ENCODE assay signal across 8 mouse cellular contexts in the genomic region with DNA sequence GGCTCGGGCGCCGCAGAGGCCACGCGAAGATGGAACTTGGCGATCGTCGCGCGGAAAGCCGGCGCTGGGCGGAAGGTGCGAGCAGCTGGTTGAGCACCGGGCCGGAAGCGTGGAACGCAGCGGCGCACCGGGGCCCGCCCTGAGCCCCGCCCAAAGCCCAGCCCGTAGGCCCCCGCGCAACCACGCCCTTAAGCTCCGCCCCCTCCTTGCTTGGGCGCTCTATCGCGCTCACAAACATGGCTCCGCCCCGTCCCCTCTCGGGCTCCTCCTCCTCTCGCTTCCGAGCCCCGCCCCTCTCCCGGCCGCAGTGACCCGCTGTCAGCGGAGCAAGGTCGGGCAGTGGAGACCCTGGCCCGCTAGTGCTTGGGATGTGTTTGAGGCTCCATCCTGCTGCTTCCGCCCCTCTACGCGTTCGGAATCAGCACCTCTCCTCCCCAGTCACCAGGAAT. TPM values are rescaled to one million over a fixed set of nuclear protein-coding genes. Genes with fewer than 3 reads are reported as not detected.
A peak's percentile ranks its signal among the peaks of the same experiment; 100 is the strongest.
DNase-seq lines count a peak whose midpoint lies in the region; ATAC-seq and TF ChIP-seq lines count a peak whose summit lies in the region.

Gene 1110008P14Rik (minus strand): TSS at position 164 of the 449 bp plus-strand sequence.

- H3K27me3 ChIP-seq in embryonic facial prominence, embryonic 13.5 days = no peaks in the 10 kb centered on the region
- H3K27me3 ChIP-seq in heart, adult 2 months (ENCODE audit: control insufficient read depth, insufficient read depth, low read length) = no peaks in the 10 kb centered on the region
- no peaks in the 10 kb centered on the region for H3K27me3 ChIP-seq in limb, embryonic 14.5 days (ENCODE audit: control insufficient read depth, insufficient read depth, low read length)
- H3K27me3 ChIP-seq in midbrain, embryonic 16.5 days (ENCODE audit: control insufficient read depth, insufficient read depth, low read depth, low read length) = no peaks in the 10 kb centered on the region
- H3K27me3 ChIP-seq in spleen, adult 2 months (ENCODE audit: control insufficient read depth, insufficient read depth, low read length) = no peaks in the 10 kb centered on the region

- no peak within 1 kb of the TSS for H3K27ac ChIP-seq in embryonic facial prominence, embryonic 13.5 days
- peak within 1 kb of the TSS; percentile 62 for H3K27ac ChIP-seq in heart, adult 2 months
- H3K27ac ChIP-seq in limb, embryonic 14.5 days (replicated peaks; ENCODE audit: low read depth, low read length) = no peak within 1 kb of the TSS
- H3K27ac ChIP-seq in midbrain, embryonic 16.5 days (ENCODE audit: low read length) = peak within 1 kb of the TSS; percentile 60
- H3K27ac ChIP-seq in spleen, adult 2 months (ENCODE audit: insufficient read depth, low read length) = peak within 1 kb of the TSS; percentile 50; the same call in 1 of the 2 replicates

- H3K4me3 ChIP-seq in embryonic facial prominence, embryonic 13.5 days = peak within 1 kb of the TSS; percentile 69
- H3K4me3 ChIP-seq in heart, adult 2 months = peak within 1 kb of the TSS; percentile 93
- H3K4me3 ChIP-seq in limb, embryonic 14.5 days (replicated peaks; ENCODE audit: low read length) = peak within 1 kb of the TSS; percentile 70
- peak within 1 kb of the TSS; percentile 75 for H3K4me3 ChIP-seq in midbrain, embryonic 16.5 days (ENCODE audit: low read depth, low read length)
- H3K4me3 ChIP-seq in spleen, adult 2 months (ENCODE audit: extremely low read depth, insufficient read depth, insufficient read length) = peak within 1 kb of the TSS; percentile 72

- ATAC-seq in embryonic facial prominence, embryonic 13.5 days (ENCODE audit: insufficient number of reproducible peaks, insufficient read depth, low FRiP score, low TSS enrichment, low read depth) = peak; percentile 82
- ATAC-seq in limb, embryonic 14.5 days (ENCODE audit: low FRiP score, low read depth) = peak; percentile 92
- peak; percentile 87 for ATAC-seq in midbrain, embryonic 16.5 days

- peaks cover 29% of the 10 kb centered on the region for H3K36me3 ChIP-seq in embryonic facial prominence, embryonic 13.5 days
- H3K36me3 ChIP-seq in heart, adult 2 months (ENCODE audit: control insufficient read depth, insufficient read depth, low read length) = no peaks in the 10 kb centered on the region
- peaks cover 31% of the 10 kb centered on the region for H3K36me3 ChIP-seq in limb, embryonic 14.5 days (ENCODE audit: control insufficient read depth, insufficient read depth, low read length)
- H3K36me3 ChIP-seq in midbrain, embryonic 16.5 days (ENCODE audit: control insufficient read depth, insufficient read depth, low read length) = peaks cover 20% of the 10 kb centered on the region
- H3K36me3 ChIP-seq in spleen, adult 2 months (ENCODE audit: control insufficient read depth, insufficient read depth, low read length) = peaks cover 13% of the 10 kb centered on the region

- intact Hi-C loops in heart, adult 2 months (cut with DNase I) = loop anchor here (1.0 to 2.0 kb wide), 2 partner anchors 13 to 18 kb away; partner anchors contain the start of gene Ptges2

- H3K9me3 ChIP-seq in embryonic facial prominence, embryonic 13.5 days = no peaks in the 10 kb centered on the region
- H3K9me3 ChIP-seq in limb, embryonic 14.5 days (ENCODE audit: control insufficient read depth, low read length) = no peaks in the 10 kb centered on the region
- no peaks in the 10 kb centered on the region for H3K9me3 ChIP-seq in midbrain, embryonic 16.5 days (replicated peaks; ENCODE audit: control insufficient read depth, low read length, poor library complexity, severe bottlenecking)

- under 1% methylated on average over 44 of the region's 47 CpGs for WGBS in embryonic facial prominence, embryonic 13.5 days
- under 1% methylated on average over 44 of the region's 47 CpGs for WGBS in heart, adult 2 months
- under 1% methylated on average over 26 of the region's 47 CpGs for WGBS in limb, embryonic 14.5 days
- 0% methylated on average over 39 of the region's 47 CpGs for WGBS in midbrain, embryonic 16.5 days
- WGBS in spleen, adult 2 months = under 1% methylated on average over 47 of the region's 47 CpGs

- 0 out of 2 replicates have a peak, but pooled peaks have one; percentile 16 for TF ChIP-seq EP300 in heart, adult 2 months (IDR thresholded peaks at IDR 0.05; ENCODE audit: insufficient read depth, low read depth, low read length)

- TF ChIP-seq CTCF in heart, adult 2 months (IDR thresholded peaks at IDR 0.05) = no peak
- no peak for TF ChIP-seq CTCF in spleen, adult 2 months (IDR thresholded peaks at IDR 0.05; ENCODE audit: extremely low read depth, insufficient read depth, insufficient read length, insufficient replicate concordance)

- H3K4me1 ChIP-seq in embryonic facial prominence, embryonic 13.5 days = peaks cover 16% of the 10 kb centered on the region
- H3K4me1 ChIP-seq in heart, adult 2 months (ENCODE audit: control insufficient read depth, insufficient read depth, low read length) = peaks cover 3% of the 10 kb centered on the region
- peaks cover 7% of the 10 kb centered on the region for H3K4me1 ChIP-seq in limb, embryonic 14.5 days (ENCODE audit: control insufficient read depth, insufficient read depth, low read length)
- H3K4me1 ChIP-seq in midbrain, embryonic 16.5 days (ENCODE audit: control insufficient read depth, insufficient read depth, low read length) = peaks cover 10% of the 10 kb centered on the region
- H3K4me1 ChIP-seq in spleen, adult 2 months (ENCODE audit: control insufficient read depth, insufficient read depth, insufficient read length) = peaks cover 3% of the 10 kb centered on the region; the same call in 1 of the 2 replicates

- peak; percentile 73 for TF ChIP-seq POLR2A in heart, adult 2 months (IDR thresholded peaks at IDR 0.05; ENCODE audit: insufficient read depth, low read depth, low read length)
- 0 out of 2 replicates have a peak, but pooled peaks have one; percentile 3 for TF ChIP-seq POLR2A in limb, embryonic 14.5 days (IDR thresholded peaks at IDR 0.05; ENCODE audit: borderline replicate concordance, extremely low read depth, insufficient read depth, insufficient read length)
- peak; percentile 34; the same call in 1 of the 2 replicates for TF ChIP-seq POLR2A in spleen, adult 2 months (IDR thresholded peaks at IDR 0.05; ENCODE audit: low read depth, low read length)

- DNase-seq in A20 (ENCODE audit: low read depth, low spot score) = peak; percentile 96
- peak; percentile 87 to 88 for DNase-seq in adrenal gland, postnatal 4 days (ENCODE audit: low spot score in 2 of 2)
- peak; percentile 96 to 97 for DNase-seq in heart, adult 2 months
- DNase-seq in kidney, adult 8-10 months = peak; percentile 93 to 95
- peak; percentile 95 for DNase-seq in limb, embryonic 14.5 days (ENCODE audit: low spot score)
- DNase-seq in spleen, adult 2 months (ENCODE audit: low read depth in 1 of 2, low spot score in 2 of 2) = peak; percentile 85 to 97

- peak within 1 kb of the TSS; percentile 97 for H3K4me2 ChIP-seq in embryonic facial prominence, embryonic 13.5 days
- peak within 1 kb of the TSS; percentile 97 for H3K4me2 ChIP-seq in limb, embryonic 14.5 days (replicated peaks; ENCODE audit: low read depth, low read length, severe bottlenecking)
- peak within 1 kb of the TSS; percentile 97 for H3K4me2 ChIP-seq in midbrain, embryonic 16.5 days (ENCODE audit: low read length)

- H3K79me2 ChIP-seq in heart, adult 2 months (replicated peaks; ENCODE audit: control insufficient read depth, insufficient read depth, low read length) = no peaks in the 10 kb centered on the region

- peak within 1 kb of the TSS; percentile 73 for H3K9ac ChIP-seq in embryonic facial prominence, embryonic 13.5 days
- H3K9ac ChIP-seq in heart, adult 2 months (ENCODE audit: low read depth, low read length) = peak within 1 kb of the TSS; percentile 82
- peak within 1 kb of the TSS; percentile 49 for H3K9ac ChIP-seq in limb, embryonic 14.5 days (ENCODE audit: low read depth, low read length, severe bottlenecking)
- H3K9ac ChIP-seq in midbrain, embryonic 16.5 days (ENCODE audit: low read depth, low read length) = peak within 1 kb of the TSS; percentile 84

RNA-seq across cellular contexts. Expression of gene 1110008P14Rik, which starts in this region (rescaled TPM):
- total RNA-seq in adrenal gland, postnatal 4 days (2021) = 100 to 1,000 TPM in 1 of 2 experiments, 10 to 100 TPM in 1; 94.9 to 121 TPM
- 44.1 and 47.8 TPM in 2 replicates for polyA plus RNA-seq in embryonic facial prominence, embryonic 13.5 days (2015; fragmentation: Nextera tagmentation; extraction: Ambion mirVana)
- total RNA-seq in heart, adult 2 months (2021) = 10 to 100 TPM; 39.6 to 44.8 TPM
- 129 and 132 TPM in 2 replicates for polyA plus RNA-seq in heart, adult 2 months (2012; rRNA removed)
- 51.3 and 76.1 TPM in 2 replicates for polyA plus RNA-seq in limb, embryonic 14.5 days (2012; rRNA removed)
- polyA plus RNA-seq in limb, embryonic 14.5 days (2014; fragmentation: Nextera tagmentation; extraction: Ambion mirVana) = 55.3 and 66.9 TPM in 2 replicates
- polyA plus RNA-seq in midbrain, embryonic 16.5 days (2015; fragmentation: Nextera tagmentation; extraction: Ambion mirVana) = 117 and 132 TPM in 2 replicates
- 86.8 and 149 TPM in 2 replicates for polyA plus RNA-seq in spleen, adult 2 months (2012; rRNA removed)

Comparison
In these comparisons a context has a peak if more than half of its experiments do, and no peak if none do; other contexts are left out.
1. H3K27ac ChIP-seq: peak in heart, adult 2 months (single experiment), midbrain, embryonic 16.5 days (single experiment) and spleen, adult 2 months (single experiment); none in embryonic facial prominence, embryonic 13.5 days (single experiment) and limb, embryonic 14.5 days (single experiment).
2. POLR2A ChIP-seq: peak in every context shown above with its lines; median percentile 73 in heart, adult 2 months; 34 in spleen, adult 2 months; 3 in limb, embryonic 14.5 days.
3. Peak in every context shown above with its lines, with median percentiles within 50 percentile points of each other: DNase-seq, ATAC-seq, H3K4me2 ChIP-seq, H3K4me3 ChIP-seq and H3K9ac ChIP-seq.